Mouse (Mus musculus): ENCODE measurements around the gene Fam227b.

The Fam227b gene

GRCm38 (mm10) chr2:126151855-126152571 is at the start of gene Fam227b, which contains the start of gene Dtwd1:
TSS of gene Fam227b (minus strand) at chr2:126152004.
TSS of gene Dtwd1 (plus strand) at chr2:126152141.
- DNase-seq (ENCODE audit: low read depth, low spot score), result peak; percentile 98

GRCm38 (mm10) chr2:126198971-126199370 is 47.2 kb upstream of the Fam227b start:
- no peak for DNase-seq (ENCODE audit: low read depth, low spot score)

- no peak for DNase-seq (ENCODE audit: low read depth, low spot score)
These were observed 44.0 kb upstream of the Fam227b start for GRCm38 (mm10) chr2:126195631-126196356.

- DNase-seq (ENCODE audit: low read depth, low spot score), result no peak
These were observed 40.3 kb upstream of the Fam227b start for GRCm38 (mm10) chr2:126192129-126192528.

GRCm38 (mm10) chr2:126191306-126191705 is 39.5 kb upstream of the Fam227b start:
- DNase-seq (ENCODE audit: low read depth, low spot score), result no peak

GRCm38 (mm10) chr2:126171427-126171826 is 19.6 kb upstream of the Fam227b start:
- no peak for DNase-seq (ENCODE audit: low read depth, low spot score)

GRCm38 (mm10) chr2:126166848-126167617 is 15.2 kb upstream of the Fam227b start:
- DNase-seq (ENCODE audit: low read depth, low spot score), result peak; percentile 15

- DNase-seq (ENCODE audit: low read depth, low spot score), result no peak
These were observed 14.5 kb upstream of the Fam227b start for GRCm38 (mm10) chr2:126166335-126166734.

- DNase-seq (ENCODE audit: low read depth, low spot score), result no peak
These were observed 13.6 kb upstream of the Fam227b start for GRCm38 (mm10) chr2:126165277-126166018.

- no peak for DNase-seq (ENCODE audit: low read depth, low spot score)
These were observed 4.1 kb downstream of the Fam227b start for GRCm38 (mm10) chr2:126147723-126148122.

GRCm38 (mm10) chr2:126094616-126095015 is 57.2 kb downstream of the Fam227b start:
- DNase-seq (ENCODE audit: low read depth, low spot score), result no peak

GRCm38 (mm10) chr2:126090432-126090831 is 61.4 kb downstream of the Fam227b start:
- DNase-seq (ENCODE audit: low read depth, low spot score), result no peak

GRCm38 (mm10) chr2:126086187-126086586 is 65.6 kb downstream of the Fam227b start:
- no peak for DNase-seq (ENCODE audit: low read depth, low spot score)

GRCm38 (mm10) chr2:126084326-126084725 is 67.5 kb downstream of the Fam227b start:
- no peak for DNase-seq (ENCODE audit: low read depth, low spot score)

GRCm38 (mm10) chr2:126079086-126079485 is 72.7 kb downstream of the Fam227b start:
- no peak for DNase-seq (ENCODE audit: low read depth, low spot score)

GRCm38 (mm10) chr2:126076506-126076905 is 75.3 kb downstream of the Fam227b start:
- DNase-seq (ENCODE audit: low read depth, low spot score), result no peak

GRCm38 (mm10) chr2:126073744-126074143 is 78.1 kb downstream of the Fam227b start:
- no peak for DNase-seq (ENCODE audit: low read depth, low spot score)

GRCm38 (mm10) chr2:126069740-126070139 is 82.1 kb downstream of the Fam227b start:
- DNase-seq (ENCODE audit: low read depth, low spot score), result no peak

- no peak for DNase-seq (ENCODE audit: low read depth, low spot score)
These were observed 86.4 kb downstream of the Fam227b start for GRCm38 (mm10) chr2:126065303-126065856.

GRCm38 (mm10) chr2:126064814-126065213 is 87.0 kb downstream of the Fam227b start:
- DNase-seq (ENCODE audit: low read depth, low spot score), result no peak

- DNase-seq (ENCODE audit: low read depth, low spot score), result no peak
These were observed 88.9 kb downstream of the Fam227b start for GRCm38 (mm10) chr2:126062876-126063275.

Measured in telencephalon, adult 2 months (tissue).